Mouse (Mus musculus) A20 (cell line): ENCODE data around the gene Prune2.

Experiments used
- DNase-seq: peaks from one replicate; pipeline ENCODE4 v3.0.0-alpha.2; 2011; ENCODE audit warnings: low read depth, low spot score

Gene Prune2

DNA sequence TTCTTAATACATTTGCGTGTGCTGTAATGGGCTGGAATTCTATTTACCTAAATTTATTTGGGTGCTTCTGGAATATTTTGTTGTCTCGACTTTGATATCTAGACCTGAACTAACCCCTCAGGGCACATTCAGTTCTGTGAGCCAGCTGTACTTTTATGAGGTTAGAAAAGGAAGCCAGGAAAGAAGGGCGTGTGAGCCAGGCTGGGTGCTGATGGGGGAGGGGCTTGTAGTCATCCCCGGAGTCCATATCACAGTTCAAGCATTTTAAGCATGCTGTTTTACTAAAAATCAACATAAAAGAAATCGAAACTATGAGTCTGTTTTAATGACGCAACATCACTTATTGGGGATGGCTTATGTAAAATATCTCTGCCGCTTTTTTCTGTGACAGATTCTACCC lies 42.0 kb downstream of the Prune2 start:
- DNase-seq = no peak

DNA sequence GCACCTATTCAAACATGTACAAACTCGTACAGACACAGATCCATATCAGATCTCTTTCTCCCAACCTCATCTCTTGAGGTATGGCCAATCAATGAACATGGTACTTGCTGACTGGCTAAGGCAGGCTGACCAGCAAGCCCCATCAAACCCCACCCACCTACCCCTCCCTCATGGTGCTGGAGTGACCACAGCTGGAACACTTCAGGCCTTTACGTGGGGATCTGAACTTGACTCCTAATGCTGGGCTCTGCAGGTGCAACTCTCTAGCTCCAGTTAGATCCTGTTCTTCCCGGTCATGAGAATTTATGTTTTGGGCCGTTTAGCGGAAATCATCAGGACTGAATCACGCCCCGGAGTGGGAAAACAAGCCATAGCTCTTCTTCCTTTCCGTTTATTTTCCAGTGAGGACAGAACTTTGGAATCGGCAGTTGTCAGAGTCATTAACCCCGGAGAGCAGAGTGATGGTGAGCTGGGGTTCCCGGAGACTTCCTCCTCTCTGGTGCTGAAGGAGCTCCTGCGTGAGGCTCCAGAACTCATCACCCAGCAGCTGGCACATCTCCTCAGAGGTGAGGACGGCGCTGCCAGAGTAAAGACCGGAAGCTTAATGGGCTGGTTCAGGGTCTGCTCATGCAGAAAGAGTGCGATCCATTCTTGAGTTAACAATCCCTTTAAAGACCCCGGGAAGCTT lies 50.4 kb downstream of the Prune2 start:
- no peak for DNase-seq

DNA sequence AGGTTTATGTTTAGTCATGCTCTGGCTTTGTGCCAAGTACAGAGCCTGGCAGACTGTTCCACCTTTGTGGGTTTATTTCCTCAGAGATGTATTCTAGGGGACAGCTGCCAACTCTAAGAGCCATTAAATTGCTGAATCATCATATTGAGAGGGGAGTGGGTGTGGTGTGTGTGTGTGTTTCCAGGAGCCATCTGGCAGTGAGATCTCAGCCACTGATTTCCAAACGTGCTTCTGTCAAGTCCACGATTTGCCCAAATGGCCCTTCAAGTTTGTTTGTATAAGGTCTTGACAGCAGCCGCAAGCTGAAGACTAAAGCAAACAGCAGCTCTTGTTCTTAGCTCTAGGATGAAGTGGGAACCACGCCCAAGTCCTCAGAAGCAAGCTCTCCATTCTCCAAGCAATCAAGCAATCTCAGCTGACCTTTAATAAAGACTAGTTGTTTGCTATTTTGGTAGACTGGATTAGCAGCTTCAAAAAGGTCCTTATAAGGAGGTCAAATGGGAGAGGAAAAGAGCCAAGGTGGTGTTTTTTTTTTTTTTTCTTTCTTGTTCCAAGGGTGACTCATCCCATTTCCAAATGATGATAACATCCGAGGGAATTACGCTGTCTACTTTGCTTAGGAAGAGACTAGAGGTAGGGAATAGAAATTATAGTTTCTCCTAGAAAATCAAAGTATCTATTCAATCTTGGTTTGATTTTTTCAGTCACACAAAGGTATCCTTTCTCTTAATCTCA lies 55.5 kb downstream of the Prune2 start:
- no peak for DNase-seq

DNA sequence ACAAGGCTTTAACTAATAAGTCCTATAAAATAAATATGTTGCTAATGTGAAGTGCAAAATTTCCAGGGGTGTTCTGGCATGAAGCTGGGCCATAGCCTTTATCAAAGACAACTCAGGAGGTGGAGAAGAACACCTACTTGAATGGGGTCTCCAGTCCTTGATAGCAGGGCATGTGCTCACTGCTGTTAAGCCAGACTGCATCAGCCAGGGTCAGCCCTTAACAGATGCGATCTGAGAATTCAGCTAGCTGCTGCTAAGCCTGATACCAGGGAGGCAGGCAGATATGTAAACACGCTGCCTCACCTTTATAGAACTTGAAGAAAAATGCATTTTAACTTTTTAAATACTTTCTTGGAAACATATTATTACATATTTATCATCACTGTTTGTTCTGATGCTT lies 57.2 kb downstream of the Prune2 start:
- no peak for DNase-seq

DNA sequence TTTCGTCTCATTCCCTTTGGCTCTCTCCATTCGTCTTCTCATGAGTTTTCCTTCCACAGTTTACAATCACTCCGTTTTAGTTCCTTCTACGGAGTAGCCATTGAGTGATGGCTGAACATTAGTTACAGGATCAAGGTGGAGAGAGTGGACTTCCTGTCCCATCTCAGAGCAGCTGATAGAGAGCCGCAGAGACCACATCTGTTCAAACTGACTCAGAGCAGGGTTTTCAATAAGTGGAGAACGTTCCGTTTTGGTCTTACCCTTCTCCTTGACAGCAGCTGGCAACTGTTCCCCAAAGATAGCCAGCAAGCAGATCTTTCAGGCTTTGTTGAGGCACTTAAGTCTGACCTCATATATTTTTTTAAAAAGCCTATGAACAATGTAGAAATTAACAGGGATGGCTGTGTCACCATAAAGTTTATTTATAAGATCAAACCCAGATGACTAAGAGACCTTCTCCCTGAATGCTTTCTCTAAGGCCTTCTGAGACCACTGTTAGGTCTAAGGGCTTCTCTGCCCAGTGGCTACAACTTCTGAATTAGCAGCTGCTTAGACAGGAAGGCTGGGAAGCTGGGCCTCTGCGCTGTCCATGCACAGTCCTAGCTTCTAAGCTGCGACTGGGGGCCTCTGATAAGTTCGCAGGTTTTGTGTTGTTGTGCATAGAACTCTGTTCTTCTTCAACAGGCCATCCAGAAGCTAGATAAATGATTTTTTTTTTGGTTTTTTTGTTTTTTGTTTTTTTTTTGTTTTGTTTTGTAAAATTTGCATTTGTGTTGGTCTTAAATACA lies 58.6 kb downstream of the Prune2 start:
- DNase-seq = no peak

DNA sequence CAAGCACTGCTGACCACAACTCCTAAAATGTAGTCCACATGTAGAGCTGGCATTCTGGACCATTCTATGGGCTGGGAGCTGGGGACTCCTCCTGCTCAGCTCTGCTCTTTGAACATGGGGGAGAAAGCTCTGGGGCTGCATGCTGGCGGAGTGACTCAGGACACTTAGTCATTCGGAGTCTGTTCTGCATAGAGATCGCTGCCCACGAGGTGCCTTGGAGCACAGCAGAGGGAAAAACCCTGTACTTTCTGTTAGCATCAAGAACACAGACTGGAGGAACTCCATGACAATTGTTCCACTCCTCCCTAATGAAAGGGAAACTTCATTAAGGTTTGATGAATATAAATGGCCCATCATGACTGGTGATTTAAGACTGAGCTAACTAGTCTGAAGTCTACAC lies 68.8 kb downstream of the Prune2 start:
- DNase-seq = no peak

DNA sequence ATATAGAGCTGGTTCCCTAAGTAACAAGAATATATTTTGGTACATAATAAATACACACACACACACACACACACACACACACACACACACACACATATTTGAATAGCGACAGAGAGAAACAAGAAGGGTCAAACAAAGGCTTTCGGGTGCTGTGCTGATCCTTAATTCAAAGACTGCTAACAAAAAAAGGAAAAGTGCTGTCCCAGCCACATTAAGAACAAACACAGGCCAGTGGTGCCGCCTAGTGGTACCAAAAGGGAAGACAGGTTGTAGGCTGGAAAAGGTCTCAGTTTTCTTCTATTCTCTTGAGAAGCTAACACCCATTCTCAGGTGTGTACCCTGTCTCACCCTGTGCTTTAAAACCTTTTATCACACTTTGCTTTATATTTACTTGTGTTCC lies 74.4 kb downstream of the Prune2 start:
- DNase-seq = peak; percentile 48

DNA sequence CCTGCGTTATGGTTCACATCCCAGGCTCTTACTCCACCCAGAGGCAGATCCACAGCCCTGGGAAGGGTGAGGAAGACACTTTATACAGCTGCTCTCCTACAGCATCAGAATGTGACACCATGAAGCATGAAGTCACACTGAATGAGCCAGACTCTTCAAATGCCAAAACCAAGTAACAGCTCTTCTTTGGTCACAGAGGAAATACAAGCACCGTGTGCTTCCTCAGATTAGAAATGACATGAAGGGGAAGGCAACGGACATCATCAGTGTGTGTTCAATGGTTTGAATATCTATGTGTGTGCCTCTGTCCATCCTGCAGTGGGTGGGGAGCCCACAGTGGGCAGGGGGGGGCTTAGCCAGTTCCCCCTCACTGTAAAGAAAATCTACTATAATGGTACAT lies 76.4 kb downstream of the Prune2 start:
- DNase-seq = no peak

DNA sequence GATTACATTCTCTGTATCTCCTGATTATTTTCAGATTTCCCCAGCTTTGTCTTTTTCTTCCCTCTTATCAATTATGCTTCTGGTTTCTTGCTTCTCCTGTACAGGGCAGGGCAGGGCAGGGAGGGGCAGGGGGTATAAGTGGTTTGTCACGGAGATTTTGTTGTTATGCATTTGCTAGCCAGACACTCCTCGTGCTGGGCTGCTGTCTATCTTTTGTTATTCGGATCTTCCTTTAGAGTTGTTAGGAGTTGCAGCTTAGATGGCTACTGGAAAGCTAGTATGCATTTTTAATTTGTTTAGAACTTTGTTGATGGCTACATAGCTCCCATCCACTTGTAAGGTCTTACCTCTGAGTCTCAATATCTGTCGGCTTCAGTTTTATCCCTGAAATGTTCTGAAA lies 91.0 kb downstream of the Prune2 start:
- DNase-seq = no peak

DNA sequence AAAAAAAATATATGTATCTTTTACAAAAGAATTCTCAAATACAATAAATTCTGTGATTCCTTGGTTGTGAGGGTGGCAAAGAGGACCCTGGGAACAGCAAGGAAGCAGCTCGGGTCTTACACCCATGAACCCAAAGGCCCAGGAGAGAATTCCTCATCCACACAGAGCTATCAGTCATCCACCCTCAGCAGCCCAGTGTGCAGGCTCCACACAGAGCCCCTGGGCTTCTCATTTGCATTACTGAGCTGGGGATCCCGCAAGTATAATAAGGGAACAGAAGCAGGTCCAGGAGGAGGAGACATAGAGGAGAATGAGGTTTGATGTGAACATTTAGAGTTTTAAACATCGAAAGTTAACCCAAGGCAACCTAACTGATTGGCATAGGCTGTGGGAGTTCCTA lies 100.0 kb downstream of the Prune2 start:
- no peak for DNase-seq

DNA sequence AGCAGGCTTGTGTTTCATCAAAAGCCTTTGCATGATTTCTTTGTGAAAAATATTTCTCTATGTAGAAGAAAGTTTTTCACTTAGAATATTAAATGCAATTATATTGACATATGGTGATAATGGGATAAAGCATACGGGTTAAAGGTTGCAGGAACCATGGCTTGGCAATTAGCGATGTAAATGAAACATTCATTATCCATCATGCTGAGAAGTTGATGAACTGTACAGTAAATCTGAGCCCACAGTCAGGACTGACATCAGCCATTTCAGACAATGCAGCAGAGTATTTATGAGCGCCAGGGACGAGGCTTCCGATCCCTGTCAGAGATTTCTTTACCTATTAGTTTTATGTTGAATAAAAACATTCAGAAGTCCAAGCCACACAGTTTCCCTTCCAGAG lies 104.2 kb downstream of the Prune2 start:
- DNase-seq = no peak

DNA sequence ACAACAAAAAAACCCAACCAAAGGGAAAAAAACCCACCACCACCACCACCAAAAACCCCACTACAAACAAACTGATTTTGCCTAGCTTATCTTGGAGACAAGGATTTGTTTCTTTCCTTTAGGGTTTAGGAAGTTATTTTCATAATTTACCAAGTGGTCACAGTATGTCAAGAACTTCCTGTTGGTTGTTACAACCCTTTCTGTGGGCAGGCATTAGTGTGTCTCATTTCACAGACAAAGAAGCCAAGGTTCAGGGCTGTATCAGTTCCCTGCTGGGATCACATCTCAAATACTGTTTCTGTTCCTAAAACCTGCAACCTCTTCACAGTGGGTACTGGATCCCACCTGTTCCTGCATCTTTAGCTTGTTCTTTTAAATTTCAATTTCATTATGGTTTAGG lies 108.5 kb downstream of the Prune2 start:
- DNase-seq = no peak

DNA sequence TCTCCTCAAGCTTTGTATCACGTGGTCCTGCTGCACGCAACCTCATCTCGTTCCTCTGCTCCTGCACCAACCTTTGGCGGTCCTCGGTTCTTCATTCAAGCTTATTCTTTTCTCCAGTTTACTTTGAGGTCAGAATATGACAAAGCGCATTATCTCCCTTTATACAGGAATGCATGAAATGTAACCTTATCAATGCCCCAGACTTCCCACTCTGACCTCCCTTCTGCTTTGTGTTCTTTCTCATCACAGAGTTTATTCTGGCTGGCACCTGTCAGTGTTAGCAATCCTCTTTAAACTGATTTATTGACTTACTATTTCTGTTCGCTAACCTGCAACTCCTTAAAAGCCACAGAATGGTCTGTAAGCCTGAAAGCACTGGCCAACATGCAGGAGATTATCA lies 113.1 kb downstream of the Prune2 start:
- DNase-seq = no peak

DNA sequence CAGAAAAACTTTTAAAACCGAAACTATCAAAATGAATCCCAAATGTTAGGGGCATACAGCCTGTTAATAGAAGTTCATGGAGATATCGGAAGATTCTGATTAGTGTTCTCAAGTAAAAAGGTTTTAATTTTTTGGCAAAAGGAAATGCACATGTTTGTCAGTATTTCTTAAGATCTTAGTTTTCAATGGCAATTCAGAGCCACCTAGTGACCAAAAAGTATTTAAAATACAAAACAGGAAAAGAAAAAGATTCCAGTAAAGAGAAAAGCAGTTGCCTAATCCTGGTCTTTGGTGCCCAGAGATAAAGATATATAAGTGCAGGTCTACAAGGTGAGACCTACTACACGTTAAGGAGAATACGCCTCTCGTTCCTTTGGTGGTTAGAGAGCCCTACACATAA lies 115.3 kb downstream of the Prune2 start:
- no peak for DNase-seq

DNA sequence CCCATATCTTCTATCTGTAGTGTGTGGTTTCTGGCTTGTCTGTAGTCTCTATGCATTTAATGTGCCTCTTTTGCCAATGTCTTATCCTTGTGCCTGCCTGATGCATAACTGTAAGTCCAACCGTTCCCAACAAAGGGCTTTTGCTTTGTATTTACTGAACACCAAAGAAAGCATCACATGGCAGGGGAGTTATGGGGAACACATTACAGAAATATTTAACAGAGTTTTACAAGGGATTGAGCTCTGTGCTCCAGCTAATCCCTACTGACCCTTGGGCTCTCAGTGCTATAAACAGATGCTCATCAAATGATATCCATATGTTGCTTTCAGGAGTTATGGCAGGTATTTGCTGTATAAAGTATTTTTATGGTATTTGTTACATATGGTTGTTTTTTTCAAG lies 116.3 kb downstream of the Prune2 start:
- no peak for DNase-seq

DNA sequence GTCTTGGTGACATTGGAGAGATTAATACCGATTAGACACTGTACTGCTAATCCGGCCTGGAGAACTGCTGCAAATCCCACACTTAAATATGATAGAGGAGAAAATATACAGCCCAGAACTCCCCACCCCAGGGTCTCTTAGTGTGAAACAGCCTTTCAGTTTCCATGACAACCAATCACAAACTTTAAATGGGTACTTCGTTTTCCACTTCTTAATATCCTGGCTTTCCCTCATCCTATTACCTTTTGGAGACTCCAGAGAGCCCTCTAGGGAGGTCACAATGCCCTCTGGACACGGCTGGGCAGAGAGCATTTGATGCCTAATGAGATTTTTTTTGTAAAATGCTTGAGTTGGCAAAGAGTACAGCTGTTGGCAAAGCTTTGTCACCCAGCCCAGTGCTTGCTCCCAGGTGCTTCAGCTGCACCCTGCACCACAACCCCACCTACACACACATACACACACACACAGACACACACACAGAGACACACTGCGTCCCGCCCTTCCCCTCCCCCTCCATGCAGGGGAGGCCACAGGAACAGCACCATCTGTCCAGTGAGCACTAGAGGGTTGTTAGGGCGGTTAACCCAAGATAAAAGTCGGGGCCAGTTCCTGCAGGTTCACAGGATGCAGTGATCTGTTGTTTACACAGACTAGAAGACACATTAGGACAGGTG lies 122.9 kb downstream of the Prune2 start:
- no peak for DNase-seq

DNA sequence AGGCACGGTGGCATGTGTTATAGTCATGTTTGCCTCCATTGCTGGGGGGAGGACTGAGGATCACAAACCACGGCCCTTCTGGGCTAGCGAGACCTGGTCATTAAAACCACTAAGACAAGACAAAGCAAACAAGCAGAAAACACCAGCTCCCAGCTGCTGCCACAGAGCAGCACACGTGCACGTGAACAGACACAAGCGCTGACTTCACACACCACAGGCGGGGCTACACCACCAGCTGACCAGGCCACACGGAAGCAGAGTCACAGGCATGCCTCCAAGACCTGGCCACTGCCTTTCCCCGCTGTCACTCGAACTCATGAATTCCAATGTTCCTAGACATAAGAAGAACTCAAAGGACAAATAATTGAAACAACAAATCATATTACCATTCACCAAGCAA lies 125.5 kb downstream of the Prune2 start:
- no peak for DNase-seq

DNA sequence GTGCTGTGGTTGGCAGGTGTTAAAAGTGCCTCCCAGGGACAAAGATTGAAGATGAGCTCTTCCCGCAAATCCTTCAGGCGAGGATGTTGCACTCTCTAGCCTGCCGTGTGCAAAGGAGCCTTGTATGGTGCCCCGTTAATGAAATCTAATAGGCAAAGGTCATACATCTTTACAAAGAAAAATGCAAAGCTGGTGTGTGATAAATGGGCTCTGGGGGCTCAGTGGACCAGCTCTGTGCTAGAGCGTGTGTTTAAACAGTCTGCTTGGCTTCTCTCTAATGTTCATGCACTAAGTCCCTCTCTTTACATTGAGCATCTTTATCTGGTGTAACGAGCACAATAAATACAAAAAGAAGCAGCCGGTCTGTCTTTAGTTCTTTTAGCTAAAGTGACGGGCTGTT lies 138.1 kb downstream of the Prune2 start:
- no peak for DNase-seq

DNA sequence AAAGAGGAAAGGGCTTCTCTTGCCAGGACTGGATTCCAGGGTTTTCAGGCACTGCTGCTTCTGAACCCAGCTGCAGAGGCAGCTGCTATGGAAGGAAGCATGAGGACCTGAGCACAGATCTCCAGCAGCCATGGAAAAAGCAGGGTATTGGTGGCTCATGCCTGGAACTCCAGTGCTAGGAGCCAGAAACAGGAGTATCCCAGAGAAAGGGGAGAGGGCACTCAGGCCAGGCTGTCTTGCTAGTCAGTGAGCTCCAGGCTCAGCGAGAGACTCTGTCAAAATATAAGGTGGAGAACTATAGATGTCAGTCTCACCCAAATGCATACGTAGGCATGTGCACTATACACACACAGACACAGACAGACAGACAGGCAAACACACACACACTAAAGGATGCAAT lies 140.4 kb downstream of the Prune2 start:
- DNase-seq = no peak

DNA sequence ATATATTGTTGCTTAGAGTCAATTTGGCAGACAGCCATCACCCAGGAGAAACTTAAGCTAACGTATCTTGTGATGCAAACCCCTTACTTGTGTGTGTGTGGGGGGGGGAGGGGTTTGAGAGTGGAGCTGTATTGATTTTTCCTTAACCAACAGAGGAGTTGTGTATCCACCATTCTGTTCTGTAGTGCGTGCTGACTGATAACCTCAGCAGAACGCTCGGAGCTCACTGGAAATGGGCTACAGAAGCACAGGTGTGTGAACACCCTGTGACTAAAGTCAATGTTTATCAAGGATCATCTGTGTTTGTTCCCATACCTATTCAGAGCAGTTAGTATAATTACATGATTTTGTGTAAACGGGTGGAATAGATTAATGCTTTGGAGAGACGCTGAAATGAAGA lies 141.3 kb downstream of the Prune2 start:
- DNase-seq = no peak

DNA sequence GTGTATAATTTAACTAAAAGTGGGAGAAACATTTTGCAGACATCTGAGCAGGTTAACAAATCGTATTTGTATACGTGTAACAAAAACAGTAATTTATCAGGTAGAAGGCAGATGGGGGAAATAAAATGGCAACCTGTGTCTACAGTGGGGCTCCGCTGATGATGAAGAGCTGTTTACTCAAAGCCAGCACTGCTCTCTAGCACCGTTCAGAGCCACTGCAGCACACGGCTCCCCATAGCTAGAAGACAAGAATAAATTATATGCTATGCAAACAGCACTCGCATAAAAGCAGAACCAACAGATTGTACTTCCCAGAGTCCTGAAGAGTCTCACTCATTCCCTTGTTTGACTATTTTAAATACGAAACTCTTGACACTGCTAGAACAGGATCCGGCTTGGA lies 152.9 kb downstream of the Prune2 start:
- no peak for DNase-seq

DNA sequence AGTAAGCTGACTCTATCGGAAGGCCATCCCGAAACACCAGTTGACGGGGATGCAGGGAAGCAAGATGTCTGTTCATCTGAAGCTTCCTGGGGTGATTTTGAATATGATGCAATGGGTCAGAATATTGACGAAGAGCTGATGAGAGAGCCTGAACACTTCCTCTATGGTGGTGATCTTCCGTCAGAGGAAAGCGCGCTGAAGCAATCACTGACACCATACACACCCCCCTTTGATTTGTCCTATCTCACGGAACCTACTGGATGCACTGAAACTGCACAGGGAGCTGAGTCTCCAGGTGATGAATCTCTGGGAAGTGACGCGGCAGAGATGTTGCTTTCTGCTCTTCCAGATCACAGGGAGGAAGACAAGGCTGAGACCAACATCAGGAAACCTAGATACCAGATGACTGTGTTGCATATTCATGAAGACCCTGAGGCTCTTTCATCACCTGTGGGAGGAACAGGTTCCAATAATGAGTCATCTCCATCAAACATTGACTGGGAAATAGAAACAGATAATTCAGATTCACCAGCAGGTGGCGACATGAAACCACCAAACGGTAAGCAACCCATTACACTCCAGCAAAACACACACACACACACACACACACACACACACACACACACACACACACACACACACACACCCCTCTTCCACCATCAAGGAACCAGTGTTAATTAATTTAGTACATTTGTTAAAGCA lies 168.3 kb downstream of the Prune2 start:
- peak; percentile 60 for DNase-seq
